Mouse (Mus musculus) ES-Bruce4 (cell line): ENCODE data around the gene Cpt1a. TPM values are rescaled to one million over a fixed set of nuclear protein-coding genes. Genes with fewer than 3 reads are reported as not detected.

Experiments used
- H3K27ac ChIP-seq: 2 replicates; pipeline ENCODE4 v1.5.1; 2012; ENCODE audit warnings: low read length, inconsistent platforms; ENCODE audit not compliant: insufficient read depth
- H3K27me3 ChIP-seq: 2 replicates; pipeline ENCODE4 v1.6.1; 2012; ENCODE audit warnings: mild to moderate bottlenecking, low read length, inconsistent platforms; ENCODE audit not compliant: control insufficient read depth, poor library complexity, insufficient read depth, severe bottlenecking
- H3K36me3 ChIP-seq: 2 replicates; pipeline ENCODE4 v1.6.1; 2012; ENCODE audit warnings: inconsistent platforms, mild to moderate bottlenecking, low read length, moderate library complexity; ENCODE audit not compliant: control insufficient read depth, poor library complexity, insufficient read depth, severe bottlenecking
- H3K4me1 ChIP-seq: one replicate; pipeline ENCODE4 v1.8.1; 2011; ENCODE audit warnings: low read length; ENCODE audit not compliant: control insufficient read depth, insufficient read depth
- H3K4me3 ChIP-seq: 2 replicates; pipeline ENCODE4 v1.5.1; 2011; ENCODE audit warnings: low read depth, mild to moderate bottlenecking, low read length
- H3K9ac ChIP-seq: 2 replicates; pipeline ENCODE4 v1.6.1; 2012; ENCODE audit warnings: low read depth, mild to moderate bottlenecking, inconsistent platforms; ENCODE audit not compliant: poor library complexity, severe bottlenecking
- H3K9me3 ChIP-seq: replicated peaks from 2 replicates; pipeline ENCODE4 v1.6.1; 2012; ENCODE audit warnings: mild to moderate bottlenecking, low read length, inconsistent platforms; ENCODE audit not compliant: control insufficient read depth, poor library complexity, insufficient read depth, severe bottlenecking
- CTCF ChIP-seq: IDR thresholded peaks from one replicate; pipeline ENCODE4 v1.8.1; 2011; ENCODE audit warnings: low read depth, low read length
- EP300 ChIP-seq: IDR thresholded peaks from 2 replicates; pipeline ENCODE4 v1.6.1; 2011; ENCODE audit warnings: low read depth, low read length; ENCODE audit not compliant: insufficient read depth
- POLR2A ChIP-seq: IDR thresholded peaks from one replicate; pipeline ENCODE4 v1.8.1; 2011; ENCODE audit warnings: low read length; ENCODE audit not compliant: insufficient read depth
- polyA plus RNA-seq: library from polyadenylated mRNA; stranded (reverse); fragments of >200 nt; gene quantifications from 2 replicates; pipeline ENCODE4 v1.2.4, GENCODE M21; 2011; ENCODE audit warnings: low read depth; ENCODE audit not compliant: missing spikeins, insufficient read depth, insufficient read length

Cpt1a gene
- polyA plus RNA-seq, 1 experiment = 27.2 TPM

- H3K4me3 ChIP-seq = peak within 1 kb of the TSS; percentile 65
- H3K36me3 ChIP-seq = peaks cover 5% of the 10 kb centered on the region
- no peak for TF ChIP-seq EP300
- peak; percentile 49 for TF ChIP-seq CTCF
- no peak for TF ChIP-seq POLR2A
- no peaks in the 10 kb centered on the region for H3K4me1 ChIP-seq
- H3K27me3 ChIP-seq = no peaks in the 10 kb centered on the region
- peaks cover 3% of the 10 kb centered on the region for H3K9me3 ChIP-seq
- H3K9ac ChIP-seq = peak within 1 kb of the TSS; percentile 62
- no peak within 1 kb of the TSS for H3K27ac ChIP-seq
Measured at GRCm38 (mm10) chr19:3388629-3389057, 66.5 kb downstream of the Cpt1a start, which contains the start of gene Tesmin. Gene Tesmin, plus strand, starts transcription at chr19:3388857.

GRCm38 (mm10) chr19:3389089-3389488 lies 67.0 kb downstream of the Cpt1a start:
- no peak overlapping the region for H3K27ac ChIP-seq

GRCm38 (mm10) chr19:3392384-3392783 lies 70.2 kb downstream of the Cpt1a start:
- TF ChIP-seq POLR2A = no peak
- no peaks in the 10 kb centered on the region for H3K27me3 ChIP-seq
- H3K9ac ChIP-seq = no peak overlapping the region

More at GRCm38 (mm10) chr19:3389089-3389488, 67.0 kb downstream of the Cpt1a start:
- Histone ChIP-seq H3K9me3 (peaks cover 3% of the 10 kb centered on the region), H3K27me3 (no peaks in the 10 kb centered on the region), H3K9ac (peak overlapping the region; percentile 62), H3K4me1 (no peaks in the 10 kb centered on the region), H3K4me3 (peak overlapping the region; percentile 65), H3K36me3 (peaks cover under 1% of the 10 kb centered on the region)
- TF ChIP-seq POLR2A (no peak), EP300 (0 out of 2 replicates have a peak, but pooled peaks have one; percentile 11), CTCF (peak; percentile 61)

GRCm38 (mm10) chr19:3394216-3394615 lies 72.1 kb downstream of the Cpt1a start:
- Histone ChIP-seq H3K36me3 (no peaks in the 10 kb centered on the region), H3K27ac (no peak overlapping the region), H3K9me3 (peaks cover 3% of the 10 kb centered on the region), H3K4me3 (no peak overlapping the region), H3K9ac (no peak overlapping the region), H3K27me3 (no peaks in the 10 kb centered on the region), H3K4me1 (no peaks in the 10 kb centered on the region)
- TF ChIP-seq CTCF (no peak), EP300 (no peak), POLR2A (no peak)

More at GRCm38 (mm10) chr19:3392384-3392783, 70.2 kb downstream of the Cpt1a start:
- no peaks in the 10 kb centered on the region for H3K4me1 ChIP-seq
- H3K36me3 ChIP-seq = no peaks in the 10 kb centered on the region
- peaks cover 3% of the 10 kb centered on the region for H3K9me3 ChIP-seq
- no peak overlapping the region for H3K27ac ChIP-seq
- H3K4me3 ChIP-seq = no peak overlapping the region

GRCm38 (mm10) chr19:3400057-3400456 lies 77.9 kb downstream of the Cpt1a start:
- Histone ChIP-seq H3K9ac (no peak overlapping the region), H3K27ac (no peak overlapping the region), H3K36me3 (no peaks in the 10 kb centered on the region), H3K4me1 (no peaks in the 10 kb centered on the region), H3K27me3 (no peaks in the 10 kb centered on the region), H3K9me3 (no peaks in the 10 kb centered on the region), H3K4me3 (no peak overlapping the region)
- TF ChIP-seq CTCF = no peak
- TF ChIP-seq POLR2A = no peak
- TF ChIP-seq EP300 = no peak

GRCm38 (mm10) chr19:3401504-3401903 lies 79.4 kb downstream of the Cpt1a start:
- no peak overlapping the region for H3K9ac ChIP-seq
- no peaks in the 10 kb centered on the region for H3K36me3 ChIP-seq
- no peak overlapping the region for H3K27ac ChIP-seq
- H3K9me3 ChIP-seq = no peaks in the 10 kb centered on the region
- no peaks in the 10 kb centered on the region for H3K4me1 ChIP-seq
- TF ChIP-seq CTCF (no peak), EP300 (no peak), POLR2A (no peak)
- H3K27me3 ChIP-seq = no peaks in the 10 kb centered on the region
- no peak overlapping the region for H3K4me3 ChIP-seq
